Mouse (Mus musculus): ENCODE results near the gene Esp34.

The Esp34 gene

GRCm38 (mm10) chr17:38553892-38554291 is at the start of gene Esp34:
Esp34 (plus strand) TSS chr17:38554192.
- no peak for DNase-seq (ENCODE audit: inconsistent ontology term)

- no peak for DNase-seq (ENCODE audit: inconsistent ontology term)
Measured at GRCm38 (mm10) chr17:38562527-38562926, 8.5 kb downstream of the Esp34 start.

Data from Muller cell, postnatal 12 days (primary cell).